Mouse (Mus musculus) MEL (cell line): ENCODE data around the gene Eml1. TPM values are rescaled to one million over a fixed set of nuclear protein-coding genes. Genes with fewer than 3 reads are reported as not detected.

Experiments
- DNase-seq: peaks from one replicate; pipeline ENCODE4 v3.0.0; 2011; ENCODE audit warnings: low read depth, low spot score
- H3K27ac ChIP-seq: 2 replicates; pipeline ENCODE4 v1.5.1; 2012; ENCODE audit warnings: low read depth, mild to moderate bottlenecking, control low read depth, low read length, moderate library complexity; ENCODE audit not compliant: control insufficient read depth
- H3K27me3 ChIP-seq, 2 experiments: fragments of 150-350 bp in 1 of 2; sonication (generic) in 1 of 2; 2 replicates each; pipeline ENCODE4 v1.6.1; 2012; ENCODE audit warnings: low read length in 2 of 2, mild to moderate bottlenecking in 2 of 2, improper control_type of control experiment in 1 of 2, moderate library complexity in 1 of 2; ENCODE audit not compliant: insufficient read depth in 2 of 2, control insufficient read depth in 1 of 2
- H3K36me3 ChIP-seq, 2 experiments: 2 replicates each; pipeline ENCODE4 v1.6.1; 2012 to 2014; ENCODE audit warnings: low read length in 2 of 2, improper control_type of control experiment in 1 of 2, inconsistent platforms in 1 of 2, mild to moderate bottlenecking in 1 of 2; ENCODE audit not compliant: insufficient read depth in 2 of 2, control insufficient read depth in 1 of 2
- H3K4me1 ChIP-seq, 2 experiments: fragments of 150-350 bp in 1 of 2; sonication (generic) in 1 of 2; 2 replicates each; pipeline ENCODE4 v1.6.1; 2012; ENCODE audit warnings: low read length in 2 of 2, improper control_type of control experiment in 1 of 2, mild to moderate bottlenecking in 1 of 2; ENCODE audit not compliant: insufficient read depth in 2 of 2, control insufficient read depth in 1 of 2
- H3K4me3 ChIP-seq, 2 experiments: fragments of 150-350 bp in 1 of 2; sonication (generic) in 1 of 2; 2 replicates each; pipeline ENCODE4 v1.5.1; 2012; ENCODE audit warnings: low read depth in 2 of 2, low read length in 2 of 2, mild to moderate bottlenecking in 2 of 2, moderate library complexity in 2 of 2, control low read depth in 1 of 2, improper control_type of control experiment in 1 of 2; ENCODE audit not compliant: control insufficient read depth in 1 of 2, insufficient read depth in 1 of 2
- H3K79me2 ChIP-seq: 2 replicates; pipeline ENCODE4 v1.6.1; 2012; ENCODE audit warnings: mild to moderate bottlenecking, low read length, moderate library complexity; ENCODE audit not compliant: control insufficient read depth, poor library complexity, insufficient read depth
- H3K9ac ChIP-seq: 2 replicates; pipeline ENCODE4 v1.6.1; 2012; ENCODE audit warnings: low read depth, mild to moderate bottlenecking, control low read depth, low read length, moderate library complexity; ENCODE audit not compliant: control insufficient read depth, poor library complexity, severe bottlenecking
- H3K9me3 ChIP-seq: fragments of 150-350 bp; sonication (generic); replicated peaks from 2 replicates; pipeline ENCODE4 v1.6.1; 2012; ENCODE audit warnings: mild to moderate bottlenecking, low read length, improper control_type of control experiment, moderate library complexity; ENCODE audit not compliant: insufficient read depth
- CTCF ChIP-seq, 3 experiments: IDR thresholded peaks in 2 of 3; conservative IDR thresholded peaks in 1 of 3; 2 replicates each; pipeline ENCODE4 v1.5.1; 2011 to 2012; ENCODE audit warnings: low read length in 3 of 3, low read depth in 2 of 3, mild to moderate bottlenecking in 2 of 3, improper control_type of control experiment in 1 of 3, inconsistent platforms in 1 of 3, mixed read lengths in 1 of 3, moderate library complexity in 1 of 3; ENCODE audit not compliant: control insufficient read depth in 1 of 3, insufficient read depth in 1 of 3, poor library complexity in 1 of 3, severe bottlenecking in 1 of 3
- E2F4 ChIP-seq: IDR thresholded peaks from 2 replicates; pipeline ENCODE4 v1.6.1; 2011; ENCODE audit warnings: low read depth, low read length, improper control_type of control experiment, borderline replicate concordance
- ELF1 ChIP-seq: IDR thresholded peaks from 2 replicates; pipeline ENCODE4 v1.6.1; 2014; ENCODE audit warnings: low read depth, mild to moderate bottlenecking, inconsistent platforms, low read length, improper control_type of control experiment, moderate library complexity
- EP300 ChIP-seq, 2 experiments: IDR thresholded peaks; 2 replicates each; pipeline ENCODE4 v1.6.1; 2011; ENCODE audit warnings: improper control_type of control experiment in 2 of 2, low read length in 2 of 2, low read depth in 1 of 2, mild to moderate bottlenecking in 1 of 2
- ETS1 ChIP-seq: IDR thresholded peaks from 2 replicates; pipeline ENCODE4 v1.6.1; 2012; ENCODE audit warnings: low read depth, mild to moderate bottlenecking, inconsistent platforms, low read length, improper control_type of control experiment, moderate library complexity
- GATA1 ChIP-seq: IDR thresholded peaks from 2 replicates; pipeline ENCODE4 v1.6.1; 2011; ENCODE audit warnings: low read depth, low read length, improper control_type of control experiment
- HCFC1 ChIP-seq: IDR thresholded peaks from 2 replicates; pipeline ENCODE4 v1.6.1; 2012; ENCODE audit warnings: low read depth, mild to moderate bottlenecking, inconsistent platforms, low read length, improper control_type of control experiment, moderate library complexity
- JUND ChIP-seq: IDR thresholded peaks from 2 replicates; pipeline ENCODE4 v1.6.1; 2011; ENCODE audit warnings: low read depth, mild to moderate bottlenecking, improper control_type of control experiment, low read length
- KAT2A ChIP-seq: conservative IDR thresholded peaks from 2 replicates; pipeline ENCODE4 v1.6.1; 2012; ENCODE audit warnings: low read depth, low read length, improper control_type of control experiment, inconsistent platforms
- MAFK ChIP-seq: IDR thresholded peaks from 2 replicates; pipeline ENCODE4 v1.6.1; 2011; ENCODE audit warnings: low read depth, mild to moderate bottlenecking, low read length, improper control_type of control experiment, borderline replicate concordance
- MAZ ChIP-seq: IDR thresholded peaks from 2 replicates; pipeline ENCODE4 v1.6.1; 2012; ENCODE audit warnings: low read depth, mild to moderate bottlenecking, inconsistent platforms, low read length, improper control_type of control experiment
- MYB ChIP-seq: IDR thresholded peaks from 2 replicates; pipeline ENCODE4 v1.6.1; 2011; ENCODE audit warnings: mild to moderate bottlenecking, low read depth, low read length, improper control_type of control experiment
- MYC ChIP-seq: IDR thresholded peaks from 2 replicates; pipeline ENCODE4 v1.6.1; 2011; ENCODE audit warnings: low read depth, mild to moderate bottlenecking, low read length, improper control_type of control experiment, moderate library complexity
- POLR2A ChIP-seq, 2 experiments: IDR thresholded peaks; 2 replicates each; pipeline ENCODE4 v1.6.1; 2011 to 2012; ENCODE audit warnings: low read length in 2 of 2, mild to moderate bottlenecking in 2 of 2, control low read depth in 1 of 2, improper control_type of control experiment in 1 of 2, low read depth in 1 of 2, moderate library complexity in 1 of 2; ENCODE audit not compliant: control insufficient read depth in 1 of 2, insufficient read depth in 1 of 2, poor library complexity in 1 of 2
- POLR2AphosphoS2 ChIP-seq: IDR thresholded peaks from 2 replicates; pipeline ENCODE4 v1.6.1; 2011; ENCODE audit warnings: low read length, improper control_type of control experiment
- RAD21 ChIP-seq: IDR thresholded peaks from 2 replicates; pipeline ENCODE4 v1.6.1; 2011; ENCODE audit warnings: mild to moderate bottlenecking, low read depth, low read length, improper control_type of control experiment
- SIN3A ChIP-seq: IDR thresholded peaks from 2 replicates; pipeline ENCODE4 v1.6.1; 2012; ENCODE audit warnings: low read length, improper control_type of control experiment, inconsistent platforms
- SMC3 ChIP-seq: IDR thresholded peaks from 2 replicates; pipeline ENCODE4 v1.6.1; 2011; ENCODE audit warnings: low read depth, low read length, improper control_type of control experiment
- TCF12 ChIP-seq: IDR thresholded peaks from 2 replicates; pipeline ENCODE4 v1.6.1; 2014; ENCODE audit warnings: low read depth, mild to moderate bottlenecking, inconsistent platforms, low read length, improper control_type of control experiment, moderate library complexity
- ZC3H11A ChIP-seq: IDR thresholded peaks from 2 replicates; pipeline ENCODE4 v1.6.1; 2012; ENCODE audit warnings: low read depth, mild to moderate bottlenecking, inconsistent platforms, low read length, improper control_type of control experiment
- ZKSCAN1 ChIP-seq: IDR thresholded peaks from 2 replicates; pipeline ENCODE4 v1.6.1; 2012; ENCODE audit warnings: low read depth, mild to moderate bottlenecking, inconsistent platforms, low read length, improper control_type of control experiment, moderate library complexity
- ZMIZ1 ChIP-seq: IDR thresholded peaks from 2 replicates; pipeline ENCODE4 v1.6.1; 2012; ENCODE audit warnings: low read depth, mild to moderate bottlenecking, inconsistent platforms, low read length, improper control_type of control experiment, moderate library complexity
- ZNF384 ChIP-seq: IDR thresholded peaks from 2 replicates; pipeline ENCODE4 v1.6.1; 2012; ENCODE audit warnings: low read depth, mild to moderate bottlenecking, inconsistent platforms, low read length, improper control_type of control experiment
- polyA plus RNA-seq, 2 experiments: library from polyadenylated mRNA; stranded (reverse) in 1 of 2; unstranded in 1 of 2; fragments of >175 nt in 1 of 2; fragments of >200 nt in 1 of 2; gene quantifications; 2 replicates each; pipeline versions ENCODE4 v1.2.1 to v1.2.4; 2012; ENCODE audit warnings: low replicate concordance in 2 of 2, low read depth in 1 of 2; ENCODE audit not compliant: insufficient read length in 2 of 2, insufficient read depth in 1 of 2, missing spikeins in 1 of 2
- total RNA-seq: library from RNA; depleted of rRNA; stranded (reverse); fragments of 300-350 nt; gene quantifications from 2 replicates; pipeline ENCODE4 v1.2.3, GENCODE M21; 2012

Eml1 gene
- total and polyA plus RNA-seq, 3 experiments: not detected

DNA sequence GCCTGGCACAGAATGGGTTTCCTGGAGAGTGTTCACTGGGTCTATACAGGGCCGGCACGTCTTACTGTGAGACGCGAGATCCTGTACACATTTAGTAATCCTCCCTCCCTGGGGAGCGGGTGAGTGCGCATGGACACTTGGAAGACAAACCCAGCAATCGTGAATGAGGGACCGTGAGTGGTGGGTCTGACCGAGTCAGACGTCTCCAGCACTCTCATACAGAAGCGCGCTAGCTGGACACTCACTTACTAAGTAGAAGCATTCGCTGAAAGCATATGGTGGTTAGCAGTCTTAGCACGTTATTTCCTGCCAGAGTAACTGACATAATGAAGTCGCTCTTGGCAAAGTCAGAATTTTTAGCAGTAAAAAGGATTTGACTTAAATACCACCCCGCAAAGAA lies 62.3 kb downstream of the Eml1 start:
- H3K27me3 ChIP-seq: no peaks in the 10 kb centered on the region
- no peak overlapping the region for H3K9ac ChIP-seq
- H3K36me3 ChIP-seq: no peaks in the 10 kb centered on the region
- no peak overlapping the region for H3K27ac ChIP-seq
- no peak for TF ChIP-seq ETS1
- TF ChIP-seq MAZ: no peak
- TF ChIP-seq ZMIZ1: no peak
- no peak for TF ChIP-seq TCF12
- TF ChIP-seq RAD21: no peak
- TF ChIP-seq KAT2A: no peak
- no peak for TF ChIP-seq ELF1
- no peak for TF ChIP-seq CTCF (IDR thresholded peaks at IDR 0.05 in 2 of 3, conservative IDR thresholded peaks at IDR 0.05 in 1 of 3; ENCODE audit: control insufficient read depth in 1 of 3, insufficient read depth in 1 of 3, low read depth in 2 of 3, low read length in 3 of 3, poor library complexity in 1 of 3, severe bottlenecking in 1 of 3)
- TF ChIP-seq ZKSCAN1: no peak
- no peak for TF ChIP-seq EP300 (IDR thresholded peaks at IDR 0.05; ENCODE audit: low read depth in 1 of 2, low read length in 2 of 2)
- no peaks in the 10 kb centered on the region for H3K4me1 ChIP-seq
- H3K4me3 ChIP-seq: no peak overlapping the region
- no peaks in the 10 kb centered on the region for H3K79me2 ChIP-seq
- no peak for DNase-seq
- H3K9me3 ChIP-seq: no peaks in the 10 kb centered on the region

DNA sequence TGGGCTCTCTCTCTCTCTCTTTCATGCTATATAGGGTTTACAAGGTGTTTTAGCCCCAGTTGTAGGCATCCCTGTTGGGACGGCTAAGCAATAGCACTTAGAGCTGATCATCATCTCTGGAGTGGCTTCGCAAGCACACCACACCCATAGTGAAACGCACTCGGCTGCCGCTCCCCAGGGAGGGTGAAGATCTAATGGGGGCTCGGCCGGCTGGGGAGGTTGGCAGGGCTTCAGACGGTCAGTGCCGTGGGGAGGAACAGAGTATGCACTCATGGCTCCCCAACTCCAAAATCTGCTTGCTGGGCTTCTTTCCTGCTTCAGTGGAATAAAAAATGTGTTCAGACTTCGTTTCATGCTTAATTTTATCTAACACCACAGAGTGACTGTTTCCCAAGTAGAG lies 62.7 kb downstream of the Eml1 start:
- no peak overlapping the region for H3K27ac ChIP-seq
- H3K4me1 ChIP-seq: no peaks in the 10 kb centered on the region
- no peak for DNase-seq
- no peaks in the 10 kb centered on the region for H3K9me3 ChIP-seq
- H3K9ac ChIP-seq: no peak overlapping the region
- H3K36me3 ChIP-seq: no peaks in the 10 kb centered on the region
- H3K4me3 ChIP-seq: no peak overlapping the region
- TF ChIP-seq E2F4 (no peak), JUND (no peak), POLR2A (IDR thresholded peaks at IDR 0.05; ENCODE audit: control insufficient read depth in 1 of 2, insufficient read depth in 1 of 2, low read depth in 1 of 2, low read length in 2 of 2, poor library complexity in 1 of 2) (no peak), CTCF (IDR thresholded peaks at IDR 0.05 in 2 of 3, conservative IDR thresholded peaks at IDR 0.05 in 1 of 3; ENCODE audit: control insufficient read depth in 1 of 3, insufficient read depth in 1 of 3, low read depth in 2 of 3, low read length in 3 of 3, poor library complexity in 1 of 3, severe bottlenecking in 1 of 3) (no peak), HCFC1 (no peak), ZNF384 (no peak), MYC (no peak), MYB (no peak), ZKSCAN1 (no peak), SMC3 (no peak), POLR2AphosphoS2 (no peak), SIN3A (no peak), ZC3H11A (no peak), GATA1 (no peak), MAFK (no peak)
- TF ChIP-seq, all 39 proteins: peak for 0
- Histone ChIP-seq H3K27me3 (no peaks in the 10 kb centered on the region), H3K79me2 (no peaks in the 10 kb centered on the region)
